Mouse (Mus musculus) frontal cortex, adult (tissue): Measurements from ENCODE around the gene Ssbp3.

Experiments used
- ATAC-seq: cut with Nextera tagmentation; 2 replicates; pipeline ENCODE4 v1.9.2; 2017; ENCODE audit warnings: mild to moderate bottlenecking, moderate library complexity, mixed read lengths; ENCODE audit not compliant: low TSS enrichment

The Ssbp3 gene

DNA sequence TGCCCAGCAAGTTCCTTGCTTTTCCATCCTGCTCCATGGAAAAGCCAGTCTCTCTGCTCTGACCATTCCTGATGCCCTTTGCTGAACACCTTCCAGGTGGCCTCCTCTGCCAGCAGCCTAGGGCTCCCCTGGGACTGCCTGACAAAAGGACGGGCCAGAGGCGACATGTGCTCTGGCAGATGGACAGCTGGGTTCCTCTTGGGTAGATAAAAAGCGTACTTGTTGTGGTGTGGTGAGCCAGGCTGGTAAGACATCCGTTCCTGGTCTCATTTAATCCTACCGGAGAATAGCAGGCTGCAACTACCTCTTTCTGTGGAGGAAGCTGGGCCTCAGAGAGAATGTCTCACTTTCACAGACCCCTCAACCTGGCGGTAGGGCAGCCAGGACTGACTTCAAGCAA, 185.5 kb downstream of the Ssbp3 start:
- no peak for ATAC-seq

DNA sequence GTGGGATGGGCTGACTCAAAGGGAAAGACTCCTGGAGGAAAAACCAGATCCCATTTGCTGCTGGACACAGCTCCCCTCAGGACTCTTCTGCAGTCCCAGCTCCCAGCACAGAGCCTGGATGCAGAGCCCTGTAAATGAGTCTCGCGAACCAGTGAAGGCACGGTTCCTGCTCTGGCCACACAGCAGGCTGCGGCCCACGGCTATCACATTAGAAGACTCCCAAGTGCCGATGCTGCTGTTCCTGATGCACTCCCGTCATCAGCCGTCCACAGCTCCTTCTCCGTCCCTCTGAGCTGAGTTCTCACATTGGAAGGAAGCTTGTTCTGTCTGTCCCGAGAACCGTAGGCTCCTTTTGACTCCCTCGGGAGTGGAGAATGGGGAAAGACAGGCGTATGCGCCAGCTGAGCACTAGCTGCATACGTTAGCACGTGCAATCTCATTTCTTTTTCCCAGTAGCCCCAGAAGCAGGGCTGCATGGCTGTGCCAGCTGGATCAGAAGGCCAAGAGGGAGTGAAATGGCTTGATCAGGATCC, 186.4 kb downstream of the Ssbp3 start, which contains the start of gene Cdcp2:
Cdcp2 (plus strand) TSS at position 51 of the 533 bp plus-strand sequence.
- no peak for ATAC-seq

DNA sequence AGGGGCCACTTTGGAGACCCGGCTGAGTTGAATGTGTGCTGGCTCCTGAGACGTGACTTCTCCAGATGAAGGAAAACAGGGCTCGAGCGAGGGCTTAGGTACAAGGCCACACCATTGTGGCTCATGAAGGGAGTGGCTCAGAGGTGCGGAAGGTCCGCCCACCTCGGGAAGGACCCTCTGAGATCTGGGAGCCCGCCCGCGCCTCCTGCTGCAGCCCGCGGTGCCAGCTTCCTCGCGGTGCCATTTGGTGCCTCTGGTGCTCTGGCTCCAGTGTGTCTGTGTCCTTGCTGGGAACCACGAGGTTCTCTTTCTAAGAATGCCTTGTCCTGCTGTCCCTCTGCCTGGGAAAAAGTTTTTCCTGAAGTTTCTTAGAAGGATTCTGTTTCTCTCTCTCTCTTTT, 187.4 kb downstream of the Ssbp3 start:
- ATAC-seq: no peak

DNA sequence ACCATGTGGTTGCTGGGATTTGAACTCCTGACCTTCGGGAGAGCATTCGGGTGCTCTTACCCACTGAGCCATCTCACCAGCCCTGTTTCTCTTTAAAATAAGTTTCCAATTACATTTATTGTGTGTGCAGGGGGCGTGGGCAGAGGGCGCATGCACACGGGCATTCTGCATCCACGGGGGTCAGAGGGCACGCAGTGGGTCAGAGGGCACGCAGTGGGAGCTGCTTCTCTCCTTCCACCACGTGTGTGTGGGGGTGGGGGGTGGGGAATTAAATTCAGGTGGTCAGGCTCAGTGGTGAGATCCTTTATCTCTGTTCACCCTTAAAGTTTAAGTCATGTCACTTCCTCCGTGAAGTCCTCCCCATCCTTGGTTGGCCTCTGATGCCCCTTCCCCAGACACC, 187.9 kb downstream of the Ssbp3 start:
- no peak for ATAC-seq

DNA sequence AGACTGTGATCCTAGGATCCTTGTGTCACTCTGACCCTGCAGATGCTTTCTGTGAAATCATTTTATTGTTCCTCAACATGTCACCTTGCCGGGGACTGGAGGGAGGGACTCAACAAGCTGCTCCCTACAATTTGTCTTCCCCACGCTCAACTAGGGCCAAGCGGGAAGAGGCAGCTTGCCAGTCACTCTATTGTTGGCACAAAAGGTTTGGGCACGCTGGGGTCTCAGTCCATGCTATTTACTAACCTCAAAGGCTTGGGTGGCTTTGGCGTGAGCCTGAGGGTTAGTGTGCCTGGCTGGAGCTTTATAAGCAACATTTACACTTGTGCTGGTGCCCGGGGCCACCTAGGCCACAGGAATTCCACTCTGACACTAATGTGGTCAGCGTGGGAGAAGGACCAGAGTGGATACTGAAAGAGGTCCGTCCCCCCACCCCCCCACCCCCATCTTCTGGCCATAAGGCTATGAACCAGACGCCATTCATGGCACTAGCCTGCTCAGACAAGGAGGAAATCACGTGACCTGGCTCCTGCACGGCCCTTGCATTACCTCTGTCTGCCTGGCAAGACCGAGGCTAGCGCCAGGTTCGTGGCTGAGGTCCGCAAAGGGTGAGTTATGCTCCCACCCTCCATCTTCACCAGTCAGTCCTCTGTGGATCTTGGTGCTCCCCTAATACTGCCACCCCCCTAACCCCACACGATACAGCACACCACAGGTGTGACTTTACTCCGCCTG, 188.5 kb downstream of the Ssbp3 start:
- ATAC-seq: no peak
